Mouse (Mus musculus) adrenal gland, adult 18-20 months (tissue): Measurements from ENCODE around the gene Tulp4. TPM values are rescaled to one million over a fixed set of nuclear protein-coding genes. Genes with fewer than 3 reads are reported as not detected.
"Not testable (repeated sequence)": the region's sequence is repeated elsewhere in the genome, so short reads cannot be mapped to it uniquely, and the experiment has no call there.

Experiments
- DNase-seq, 2 experiments: peaks; one replicate each; pipeline ENCODE4 v3.0.0; 2021 to 2022; ENCODE audit warnings: low spot score in 2 of 2
- total RNA-seq, 2 experiments: library from RNA; stranded (reverse); gene quantifications; 1 replicate in 1 of 2; 2 replicates in 1 of 2; pipeline ENCODE4 v1.2.3; 2021

The Tulp4 gene
- total RNA-seq, 2 experiments from 2014 or later, result 77.4 to 85.5 TPM

- no peak for DNase-seq
These were observed 80.4 kb downstream of the Tulp4 start for GRCm38 (mm10) chr17:6186651-6187050.

GRCm38 (mm10) chr17:6187183-6187582 lies 80.9 kb downstream of the Tulp4 start:
- no peak for DNase-seq

- DNase-seq, result no peak
These were observed 83.0 kb downstream of the Tulp4 start for GRCm38 (mm10) chr17:6189207-6189606.

GRCm38 (mm10) chr17:6192275-6192674 lies 86.0 kb downstream of the Tulp4 start:
- no peak for DNase-seq

GRCm38 (mm10) chr17:6195390-6195789 lies 89.2 kb downstream of the Tulp4 start:
- DNase-seq, result no peak

- DNase-seq, result no peak
These were observed 91.3 kb downstream of the Tulp4 start for GRCm38 (mm10) chr17:6197491-6197890.

- DNase-seq, result no peak
These were observed 92.4 kb downstream of the Tulp4 start for GRCm38 (mm10) chr17:6198670-6199069.

- DNase-seq, result no peak
These were observed 92.9 kb downstream of the Tulp4 start for GRCm38 (mm10) chr17:6199166-6199565.

GRCm38 (mm10) chr17:6201522-6202250 lies 95.4 kb downstream of the Tulp4 start:
- no peak for DNase-seq

GRCm38 (mm10) chr17:6202389-6203110 lies 96.3 kb downstream of the Tulp4 start:
- DNase-seq, result no peak

- no peak for DNase-seq
These were observed 96.9 kb downstream of the Tulp4 start for GRCm38 (mm10) chr17:6203126-6203525.

GRCm38 (mm10) chr17:6203795-6204194 lies 97.6 kb downstream of the Tulp4 start:
- no peak for DNase-seq

GRCm38 (mm10) chr17:6211721-6212120 lies 105.5 kb downstream of the Tulp4 start:
- no peak for DNase-seq

GRCm38 (mm10) chr17:6215640-6216039 lies 109.4 kb downstream of the Tulp4 start:
- DNase-seq, result no peak

- no peak for DNase-seq
These were observed 110.3 kb downstream of the Tulp4 start for GRCm38 (mm10) chr17:6216514-6216913.

GRCm38 (mm10) chr17:6232633-6233032 lies 126.4 kb downstream of the Tulp4 start:
- DNase-seq, result not testable (repeated sequence)

- DNase-seq, result not testable (repeated sequence)
These were observed 145.1 kb downstream of the Tulp4 start for GRCm38 (mm10) chr17:6251298-6251697.

GRCm38 (mm10) chr17:6256400-6257069 lies 150.3 kb downstream of the Tulp4 start, which contains the start of gene Tmem181a:
TSS of gene Tmem181a (plus strand) at chr17:6256860.
- DNase-seq, result not testable (repeated sequence)

- not testable (repeated sequence) for DNase-seq
These were observed 150.8 kb downstream of the Tulp4 start for GRCm38 (mm10) chr17:6257070-6257456.

- DNase-seq, result peak; percentile 37
These were observed 163.9 kb downstream of the Tulp4 start for GRCm38 (mm10) chr17:6269876-6270831.

GRCm38 (mm10) chr17:6270840-6271239 lies 164.6 kb downstream of the Tulp4 start:
- not testable (repeated sequence) for DNase-seq
